Mouse (Mus musculus): ENCODE results near the gene Aar2. TPM values are rescaled to one million over a fixed set of nuclear protein-coding genes. Genes with fewer than 3 reads are reported as not detected.

The Aar2 gene
- polyA plus RNA-seq, 3 experiments from 2014 or later: 28.5 to 34.5 (median 31.8) TPM

GRCm38 (mm10) chr2:156569261-156569660, 21.9 kb downstream of the Aar2 start:
- ATAC-seq: no peak

GRCm38 (mm10) chr2:156571521-156571920, 24.1 kb downstream of the Aar2 start:
- ATAC-seq: no peak

GRCm38 (mm10) chr2:156576850-156577587, 29.6 kb downstream of the Aar2 start:
- ATAC-seq: no peak

- no peak for ATAC-seq
Measured at GRCm38 (mm10) chr2:156580507-156580906, 33.1 kb downstream of the Aar2 start.

- no peak for ATAC-seq
Measured at GRCm38 (mm10) chr2:156581244-156581643, 33.9 kb downstream of the Aar2 start.

- ATAC-seq: no peak
Measured at GRCm38 (mm10) chr2:156582887-156583286, 35.5 kb downstream of the Aar2 start.

GRCm38 (mm10) chr2:156584154-156584796, 36.9 kb downstream of the Aar2 start:
- no peak for ATAC-seq

GRCm38 (mm10) chr2:156584797-156585471, 37.5 kb downstream of the Aar2 start:
- no peak for ATAC-seq

GRCm38 (mm10) chr2:156589481-156589880, 42.1 kb downstream of the Aar2 start:
- ATAC-seq: no peak

- no peak for ATAC-seq
Measured at GRCm38 (mm10) chr2:156594987-156595490, 47.7 kb downstream of the Aar2 start.

- no peak for ATAC-seq
Measured at GRCm38 (mm10) chr2:156602581-156602980, 55.2 kb downstream of the Aar2 start.

GRCm38 (mm10) chr2:156603671-156604070, 56.3 kb downstream of the Aar2 start:
- no peak for ATAC-seq

- no peak for ATAC-seq
Measured at GRCm38 (mm10) chr2:156605144-156605543, 57.8 kb downstream of the Aar2 start.

- ATAC-seq: no peak
Measured at GRCm38 (mm10) chr2:156605971-156606370, 58.6 kb downstream of the Aar2 start.

- ATAC-seq: no peak
Measured at GRCm38 (mm10) chr2:156613081-156613540, 65.7 kb downstream of the Aar2 start.

- ATAC-seq: no peak
Measured at GRCm38 (mm10) chr2:156613541-156614257, 66.3 kb downstream of the Aar2 start, which contains the start of gene Dlgap4. TSS of gene Dlgap4 (plus strand) at chr2:156613705.

- no peak for ATAC-seq
Measured at GRCm38 (mm10) chr2:156614258-156614556, 66.8 kb downstream of the Aar2 start.

- no peak for ATAC-seq
Measured at GRCm38 (mm10) chr2:156614661-156615654, 67.6 kb downstream of the Aar2 start.

GRCm38 (mm10) chr2:156616513-156616912, 69.1 kb downstream of the Aar2 start:
- ATAC-seq: no peak

- no peak for ATAC-seq
Measured at GRCm38 (mm10) chr2:156617536-156617935, 70.2 kb downstream of the Aar2 start.

Measured in inflammation-experienced regulatory T-cells, adult 6 months (primary cell).